Mouse (Mus musculus): ENCODE results near the gene Npas2. TPM values are rescaled to one million over a fixed set of nuclear protein-coding genes. Genes with fewer than 3 reads are reported as not detected.

Npas2 gene
- polyA plus RNA-seq, 1 experiment from 2014 or later = 0.27 TPM

DNA sequence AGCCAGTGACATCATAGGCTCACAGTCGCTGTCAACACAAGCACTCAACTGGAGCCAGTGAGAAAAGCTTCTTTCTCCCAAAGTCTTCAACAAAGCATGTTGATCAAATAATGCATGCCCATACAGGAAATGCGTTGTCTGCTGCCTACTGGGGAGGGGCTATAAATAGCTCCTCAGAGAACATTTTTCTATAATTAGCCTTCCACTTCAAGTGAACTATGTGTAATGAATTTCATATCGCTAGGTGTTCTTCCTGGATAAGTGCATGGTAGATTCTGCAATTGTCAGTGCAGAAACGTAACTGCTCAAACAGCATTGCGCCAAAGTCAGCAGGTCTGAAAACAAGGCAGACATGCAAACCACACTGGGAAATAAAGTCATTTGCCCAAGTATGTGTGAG is 7.7 kb upstream of the Npas2 start:
- no peaks in the 10 kb centered on the region for H3K36me3 ChIP-seq (ENCODE audit: control insufficient read depth, insufficient read depth, low read length)
- no peak overlapping the region for H3K4me3 ChIP-seq (ENCODE audit: low read depth, low read length)
- no peak overlapping the region for H3K4me2 ChIP-seq (ENCODE audit: low read length)
- 0 out of 2 replicates have a peak, but pooled peaks cover under 1% of the 10 kb centered on the region for H3K9me3 ChIP-seq (replicated peaks; ENCODE audit: control insufficient read depth, low read length)
- H3K9ac ChIP-seq (ENCODE audit: low read length) = no peak overlapping the region
- DNase-seq (ENCODE audit: low spot score) = no peak
- no peak overlapping the region for H3K27ac ChIP-seq (ENCODE audit: low read depth, low read length)
- 73% methylated on average over 5 of the region's 5 CpGs for WGBS
- H3K4me1 ChIP-seq (ENCODE audit: control insufficient read depth, insufficient read depth, low read length) = no peaks in the 10 kb centered on the region
- ATAC-seq = no peak
- no peaks in the 10 kb centered on the region for H3K27me3 ChIP-seq (replicated peaks; ENCODE audit: control insufficient read depth, insufficient read depth, low read length)

DNA sequence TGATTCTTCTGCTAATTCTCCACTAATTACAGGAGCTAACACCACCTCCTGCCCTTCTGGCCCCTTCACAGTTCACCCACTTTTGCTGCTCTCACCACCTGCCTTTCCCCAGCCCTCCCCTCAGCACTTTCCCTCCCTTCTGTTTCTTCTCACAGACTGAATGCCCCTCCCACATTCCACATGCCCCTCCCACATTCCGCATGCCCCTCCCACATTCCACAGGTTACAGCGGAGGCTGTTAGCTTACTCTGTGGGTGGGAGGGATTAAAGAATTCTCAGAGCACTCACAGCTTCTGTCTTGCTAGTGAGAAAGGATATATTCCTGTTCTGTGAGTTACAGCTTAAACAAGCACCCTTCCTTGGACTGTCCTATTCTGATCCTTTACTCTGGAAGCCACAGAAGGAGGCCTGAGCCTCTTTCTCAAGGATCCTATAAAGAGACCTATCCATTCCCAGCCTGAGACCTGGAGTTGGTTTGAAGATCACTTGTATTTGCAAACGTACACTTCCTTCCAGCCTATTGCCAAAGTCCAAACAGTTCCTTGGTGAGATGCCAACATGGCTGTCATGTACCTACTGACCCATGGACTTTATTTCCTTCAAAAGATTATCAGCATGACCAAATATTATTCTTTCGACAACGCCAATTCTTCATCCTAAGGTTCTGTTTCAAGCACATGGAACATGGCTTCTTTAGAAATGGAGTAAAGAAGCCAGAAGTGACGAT is 6.7 kb upstream of the Npas2 start:
- H3K9ac ChIP-seq (ENCODE audit: low read length) = no peak overlapping the region
- no peak for ATAC-seq
- 58% methylated on average over 6 of the region's 6 CpGs for WGBS

DNA sequence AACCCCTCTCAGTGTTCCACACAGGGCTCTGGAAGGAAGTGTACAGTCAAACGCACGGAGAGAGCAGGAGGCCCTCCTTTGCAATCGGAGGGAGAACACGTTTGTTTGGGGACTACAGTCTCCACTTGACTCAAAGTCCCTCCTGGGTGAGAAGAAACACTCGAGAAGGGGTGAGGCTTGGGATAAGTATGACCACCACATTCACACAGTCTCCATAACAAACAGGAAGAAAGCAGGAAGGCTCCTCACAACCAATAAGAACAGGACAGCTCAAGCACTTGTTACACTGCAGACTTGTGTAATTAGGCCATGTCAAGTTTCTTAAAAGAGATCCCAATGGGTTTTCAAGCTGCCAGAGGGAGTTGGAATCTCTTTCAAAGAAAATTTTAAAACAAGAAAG is 2.4 kb upstream of the Npas2 start:
- Histone ChIP-seq H3K9me3 (replicated peaks; ENCODE audit: control insufficient read depth, low read length) (no peaks in the 10 kb centered on the region), H3K4me1 (ENCODE audit: control insufficient read depth, insufficient read depth, low read length) (peaks cover 6% of the 10 kb centered on the region), H3K4me3 (ENCODE audit: low read depth, low read length) (no peak overlapping the region), H3K27ac (ENCODE audit: low read depth, low read length) (no peak overlapping the region), H3K4me2 (ENCODE audit: low read length) (no peak overlapping the region), H3K27me3 (replicated peaks; ENCODE audit: control insufficient read depth, insufficient read depth, low read length) (peaks cover 37% of the 10 kb centered on the region), H3K36me3 (ENCODE audit: control insufficient read depth, insufficient read depth, low read length) (no peaks in the 10 kb centered on the region), H3K9ac (ENCODE audit: low read length) (no peak overlapping the region)
- DNase-seq (ENCODE audit: low spot score) = no peak
- 67% methylated on average over 5 of the region's 5 CpGs for WGBS
- no peak for ATAC-seq

More for the DNA sequence above, 6.7 kb upstream of the Npas2 start:
- no peak for DNase-seq (ENCODE audit: low spot score)
- no peak overlapping the region for H3K4me3 ChIP-seq (ENCODE audit: low read depth, low read length)
- no peaks in the 10 kb centered on the region for H3K9me3 ChIP-seq (replicated peaks; ENCODE audit: control insufficient read depth, low read length)
- 0 out of 2 replicates have a peak, but pooled peaks cover 2% of the 10 kb centered on the region for H3K27me3 ChIP-seq (replicated peaks; ENCODE audit: control insufficient read depth, insufficient read depth, low read length)
- H3K4me2 ChIP-seq (ENCODE audit: low read length) = no peak overlapping the region
- no peaks in the 10 kb centered on the region for H3K36me3 ChIP-seq (ENCODE audit: control insufficient read depth, insufficient read depth, low read length)
- H3K27ac ChIP-seq (ENCODE audit: low read depth, low read length) = no peak overlapping the region
- H3K4me1 ChIP-seq (ENCODE audit: control insufficient read depth, insufficient read depth, low read length) = no peaks in the 10 kb centered on the region

DNA sequence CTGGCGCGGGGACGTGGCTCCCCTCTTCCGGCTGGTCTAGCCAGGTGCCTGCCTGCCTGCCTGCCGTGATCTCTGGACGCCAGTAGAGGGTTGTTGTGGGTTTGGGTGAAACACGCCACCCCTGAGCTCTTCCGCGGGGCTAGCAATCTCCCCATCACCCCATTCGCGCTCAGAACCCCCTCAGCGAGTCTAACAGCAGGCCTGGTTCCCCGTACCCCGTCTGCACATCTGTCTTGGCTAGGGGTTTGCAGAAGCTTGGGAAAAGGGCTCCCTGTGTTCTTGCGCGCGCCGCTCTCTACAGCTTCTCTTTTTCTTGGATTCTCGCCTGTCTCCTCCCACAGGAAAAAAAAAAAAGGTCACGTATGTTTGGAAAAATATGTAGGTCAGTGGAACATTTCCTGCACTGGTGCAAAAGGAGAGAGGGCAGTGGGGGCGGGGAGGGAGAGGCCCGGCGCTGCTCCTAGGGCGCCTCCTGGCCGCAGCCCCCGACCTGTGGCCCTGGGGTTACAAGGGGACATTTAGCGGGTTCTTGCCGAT is 1.0 kb upstream of the Npas2 start:
- peak; percentile 49 for DNase-seq (ENCODE audit: low spot score)

DNA sequence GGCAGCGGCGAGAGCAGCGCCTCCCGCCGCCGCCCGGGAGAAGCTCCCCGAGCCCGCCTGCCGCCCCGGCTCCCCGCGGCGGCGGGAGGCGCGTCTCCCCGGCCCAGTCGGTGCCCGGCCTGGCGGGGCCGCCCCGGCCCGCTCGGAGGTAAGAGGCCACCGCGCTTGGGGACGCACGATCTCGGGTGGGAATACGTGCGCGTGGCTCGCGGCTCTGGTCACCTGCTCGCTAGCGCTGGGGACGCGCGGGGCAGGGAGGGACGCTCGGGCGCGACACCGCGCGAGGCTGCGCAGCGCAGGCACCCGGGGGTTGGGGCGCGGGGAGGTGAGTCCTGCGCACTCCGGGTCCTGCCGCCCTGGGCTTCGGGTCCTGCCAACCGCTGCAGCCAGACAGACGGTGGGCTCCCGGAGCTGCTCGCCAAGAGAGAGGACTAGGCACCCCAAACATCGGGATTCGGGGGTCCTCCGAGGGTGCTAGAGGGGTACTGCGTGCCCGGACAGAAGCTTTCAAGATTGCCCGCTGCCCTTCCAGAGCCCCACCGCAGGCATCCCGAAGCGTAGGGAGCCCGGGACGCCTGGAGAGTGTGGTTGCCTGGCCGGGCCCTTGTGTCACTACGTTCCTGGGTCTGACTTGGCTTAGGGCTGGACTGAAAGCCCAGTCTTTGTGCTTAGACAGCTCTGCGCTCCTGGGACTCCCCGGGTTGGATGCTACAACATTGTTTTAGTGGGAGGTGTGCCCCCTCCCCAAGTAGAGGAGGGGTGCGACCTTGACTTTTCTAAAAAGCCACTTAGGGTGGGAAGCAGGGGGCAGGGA is 538 bp downstream of the Npas2 start:
- whole genome bisulfite sequencing = under 1% methylated on average over 68 of the region's 76 CpGs
- Histone ChIP-seq H3K4me1 (ENCODE audit: control insufficient read depth, insufficient read depth, low read length) (peaks cover 6% of the 10 kb centered on the region), H3K9me3 (replicated peaks; ENCODE audit: control insufficient read depth, low read length) (no peaks in the 10 kb centered on the region), H3K36me3 (ENCODE audit: control insufficient read depth, insufficient read depth, low read length) (no peaks in the 10 kb centered on the region), H3K27ac (ENCODE audit: low read depth, low read length) (no peak overlapping the region), H3K4me2 (ENCODE audit: low read length) (peak overlapping the region; percentile 85), H3K9ac (ENCODE audit: low read length) (peak overlapping the region; percentile 71), H3K4me3 (ENCODE audit: low read depth, low read length) (peak overlapping the region; percentile 65), H3K27me3 (replicated peaks; ENCODE audit: control insufficient read depth, insufficient read depth, low read length) (peaks cover 40% of the 10 kb centered on the region)
- peak; percentile 73 for ATAC-seq
- peak; percentile 19 for DNase-seq (ENCODE audit: low spot score)

More for the DNA sequence above, 1.0 kb upstream of the Npas2 start:
- no peak overlapping the region; the same call in 1 of the 2 replicates for H3K27ac ChIP-seq (ENCODE audit: low read depth, low read length)
- H3K9me3 ChIP-seq (replicated peaks; ENCODE audit: control insufficient read depth, low read length) = no peaks in the 10 kb centered on the region
- H3K9ac ChIP-seq (ENCODE audit: low read length) = peak overlapping the region; percentile 71; the same call in 1 of the 2 replicates
- peak overlapping the region; percentile 65 for H3K4me3 ChIP-seq (ENCODE audit: low read depth, low read length)
- H3K27me3 ChIP-seq (replicated peaks; ENCODE audit: control insufficient read depth, insufficient read depth, low read length) = peaks cover 40% of the 10 kb centered on the region
- ATAC-seq = 0 out of 2 replicates have a peak, but pooled peaks have one; percentile 11
- WGBS = 2% methylated on average over 26 of the region's 28 CpGs
- H3K4me2 ChIP-seq (ENCODE audit: low read length) = peak overlapping the region; percentile 85
- peaks cover 6% of the 10 kb centered on the region for H3K4me1 ChIP-seq (ENCODE audit: control insufficient read depth, insufficient read depth, low read length)
- H3K36me3 ChIP-seq (ENCODE audit: control insufficient read depth, insufficient read depth, low read length) = no peaks in the 10 kb centered on the region

DNA sequence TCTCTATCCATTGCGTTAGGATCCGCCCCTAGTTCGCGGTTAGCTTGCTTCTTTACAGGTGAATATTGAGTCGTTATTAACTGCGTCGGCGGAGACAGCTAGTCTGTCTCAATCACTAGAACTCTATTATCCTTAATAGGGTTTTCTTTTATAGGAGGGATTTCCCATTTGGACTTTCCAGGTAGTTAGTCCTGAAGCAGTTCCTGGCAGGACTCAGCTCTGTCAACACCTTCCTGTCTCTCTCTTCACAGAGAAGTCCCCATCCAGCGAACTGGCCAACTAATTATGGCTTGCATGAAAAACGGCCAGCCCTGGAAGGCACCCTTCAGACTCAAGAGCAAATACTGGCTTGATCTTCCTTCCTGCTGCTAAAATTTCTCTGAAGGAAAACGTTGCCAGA is 1.4 kb downstream of the Npas2 start:
- no peak for ATAC-seq
- Histone ChIP-seq H3K9ac (ENCODE audit: low read length) (no peak overlapping the region), H3K4me1 (ENCODE audit: control insufficient read depth, insufficient read depth, low read length) (peaks cover 6% of the 10 kb centered on the region), H3K9me3 (replicated peaks; ENCODE audit: control insufficient read depth, low read length) (no peaks in the 10 kb centered on the region), H3K27me3 (replicated peaks; ENCODE audit: control insufficient read depth, insufficient read depth, low read length) (peaks cover 40% of the 10 kb centered on the region), H3K4me2 (ENCODE audit: low read length) (no peak overlapping the region), H3K4me3 (ENCODE audit: low read depth, low read length) (0 out of 2 replicates have a peak overlapping the region, but pooled peaks have one; percentile 65), H3K27ac (ENCODE audit: low read depth, low read length) (no peak overlapping the region), H3K36me3 (ENCODE audit: control insufficient read depth, insufficient read depth, low read length) (no peaks in the 10 kb centered on the region)
- 3% methylated on average over 11 of the region's 11 CpGs for WGBS
- no peak for DNase-seq (ENCODE audit: low spot score)

DNA sequence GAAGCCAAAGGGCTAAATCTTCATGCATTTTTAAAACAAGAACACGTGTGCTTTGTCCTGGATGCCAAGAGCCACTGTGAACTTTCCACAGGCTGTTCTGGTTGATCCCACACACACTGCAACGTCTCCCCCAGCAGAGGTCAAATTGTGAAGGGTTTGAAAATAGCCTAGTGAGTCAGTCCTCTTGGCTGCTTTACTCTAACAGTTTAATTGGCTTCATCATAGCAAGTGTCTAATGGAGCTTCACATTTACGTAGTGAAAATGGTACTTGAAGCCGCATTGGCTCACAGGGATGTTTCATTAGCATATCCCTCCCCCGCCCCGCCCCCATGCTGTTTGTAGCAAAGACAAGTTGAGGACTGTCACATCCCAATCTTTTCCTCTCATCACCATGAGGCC is 2.6 kb downstream of the Npas2 start:
- DNase-seq (ENCODE audit: low spot score) (peak; percentile 33), ATAC-seq (no peak)
- Histone ChIP-seq H3K27me3 (replicated peaks; ENCODE audit: control insufficient read depth, insufficient read depth, low read length) (peaks cover 40% of the 10 kb centered on the region), H3K9ac (ENCODE audit: low read length) (no peak overlapping the region), H3K27ac (ENCODE audit: low read depth, low read length) (no peak overlapping the region), H3K4me2 (ENCODE audit: low read length) (no peak overlapping the region), H3K36me3 (ENCODE audit: control insufficient read depth, insufficient read depth, low read length) (no peaks in the 10 kb centered on the region), H3K9me3 (replicated peaks; ENCODE audit: control insufficient read depth, low read length) (no peaks in the 10 kb centered on the region), H3K4me1 (ENCODE audit: control insufficient read depth, insufficient read depth, low read length) (peaks cover 6% of the 10 kb centered on the region), H3K4me3 (ENCODE audit: low read depth, low read length) (no peak overlapping the region)
- 25% methylated on average over 6 of the region's 6 CpGs for WGBS

DNA sequence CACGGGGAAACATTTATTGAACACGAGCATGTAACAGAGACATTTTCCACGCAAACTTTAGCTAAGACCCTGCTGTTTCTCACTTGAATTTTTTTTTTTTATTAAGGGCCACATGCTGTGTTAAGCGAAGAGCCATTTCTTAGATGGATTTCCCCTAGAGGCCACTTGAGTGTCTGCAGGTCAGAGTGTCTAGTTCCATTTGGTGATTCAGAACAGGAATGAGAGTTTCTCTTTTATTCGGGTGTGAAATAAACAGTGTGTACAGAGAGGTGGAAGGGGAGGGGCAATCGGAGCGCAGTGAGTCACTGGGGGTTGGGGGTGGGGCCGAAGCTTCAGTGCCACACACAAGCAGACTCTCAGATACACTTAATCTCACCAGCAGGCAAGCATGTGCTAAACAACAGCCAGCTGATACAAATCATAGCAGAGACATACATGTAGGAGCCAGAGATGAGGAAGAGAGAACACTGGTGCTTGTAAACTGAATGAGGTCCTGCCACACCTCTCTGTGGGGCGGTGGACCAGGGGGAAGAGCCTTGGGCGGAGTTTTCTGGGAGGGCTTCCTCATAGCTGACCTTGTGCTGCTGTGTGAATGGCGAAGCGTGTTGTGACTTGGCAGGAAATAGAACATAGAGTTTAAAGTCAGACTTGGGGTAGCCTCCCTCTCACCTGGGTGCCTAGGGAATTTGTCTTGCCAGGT is 3.3 kb downstream of the Npas2 start:
- Histone ChIP-seq H3K4me2 (ENCODE audit: low read length) (no peak overlapping the region), H3K27ac (ENCODE audit: low read depth, low read length) (no peak overlapping the region), H3K4me3 (ENCODE audit: low read depth, low read length) (no peak overlapping the region), H3K27me3 (replicated peaks; ENCODE audit: control insufficient read depth, insufficient read depth, low read length) (peaks cover 39% of the 10 kb centered on the region), H3K36me3 (ENCODE audit: control insufficient read depth, insufficient read depth, low read length) (no peaks in the 10 kb centered on the region), H3K9ac (ENCODE audit: low read length) (no peak overlapping the region), H3K9me3 (replicated peaks; ENCODE audit: control insufficient read depth, low read length) (no peaks in the 10 kb centered on the region), H3K4me1 (ENCODE audit: control insufficient read depth, insufficient read depth, low read length) (peaks cover 6% of the 10 kb centered on the region)
- no peak for ATAC-seq
- WGBS = 51% methylated on average over 12 of the region's 12 CpGs
- peak; percentile 27 for DNase-seq (ENCODE audit: low spot score)

All from forebrain, embryonic 14.5 days (tissue).